Mouse (Mus musculus) embryonic fibroblast, embryonic 13.5 days (primary cell): ENCODE data around the gene Cep55. TPM values are rescaled to one million over a fixed set of nuclear protein-coding genes. Genes with fewer than 3 reads are reported as not detected.

Experiments used
- H3K27ac ChIP-seq: 2 replicates; pipeline ENCODE4 v1.5.1; 2012; ENCODE audit warnings: low read length, control low read depth, inconsistent platforms; ENCODE audit not compliant: insufficient read depth
- H3K4me1 ChIP-seq: 2 replicates; pipeline ENCODE4 v1.6.1; 2011; ENCODE audit warnings: low read length; ENCODE audit not compliant: control insufficient read depth, insufficient read depth
- H3K4me3 ChIP-seq: 2 replicates; pipeline ENCODE4 v1.5.1; 2011; ENCODE audit warnings: mild to moderate bottlenecking, control low read depth, low read length; ENCODE audit not compliant: insufficient read depth
- CTCF ChIP-seq: IDR thresholded peaks from 2 replicates; pipeline ENCODE4 v1.5.1; 2011; ENCODE audit warnings: mild to moderate bottlenecking, control low read depth, low read length, moderate library complexity, borderline replicate concordance; ENCODE audit not compliant: insufficient read depth
- POLR2A ChIP-seq: IDR thresholded peaks from 2 replicates; pipeline ENCODE4 v1.6.1; 2011; ENCODE audit warnings: low read depth, mild to moderate bottlenecking, control low read depth, low read length, moderate library complexity
- polyA plus RNA-seq: library from polyadenylated mRNA; stranded (reverse); fragments of >200 nt; gene quantifications from 2 replicates; pipeline ENCODE4 v1.2.4, GENCODE M21; 2011; ENCODE audit warnings: low read depth; ENCODE audit not compliant: missing spikeins, insufficient read length

Cep55 gene
- polyA plus RNA-seq, 1 experiment = 24.0 TPM

DNA sequence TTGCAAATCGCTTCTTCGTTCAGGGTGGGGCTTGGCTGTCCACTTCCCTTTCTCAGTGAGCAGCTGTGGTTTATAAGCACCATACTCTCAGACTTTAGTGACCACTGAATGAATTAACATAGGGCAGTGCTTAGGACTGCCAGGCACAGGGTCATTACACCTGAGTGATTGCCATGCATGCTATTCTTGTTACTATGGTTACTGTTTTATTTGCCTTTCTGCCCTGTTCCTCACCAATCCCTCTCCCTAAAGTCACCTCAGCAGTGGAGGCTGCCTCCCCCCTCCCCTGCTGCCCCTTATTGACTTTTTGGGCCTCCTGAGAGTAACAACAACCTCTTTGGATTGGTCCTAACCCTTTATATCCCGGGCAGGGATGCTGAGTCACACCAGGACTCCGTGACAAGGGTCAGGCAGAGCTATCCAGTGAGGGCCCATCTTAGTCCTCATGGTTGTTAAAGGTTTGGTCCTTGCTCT is 36.7 kb downstream of the Cep55 start:
- H3K4me3 ChIP-seq = no peak overlapping the region
- TF ChIP-seq CTCF (no peak), POLR2A (no peak)
- no peak overlapping the region for H3K27ac ChIP-seq
- no peaks in the 10 kb centered on the region for H3K4me1 ChIP-seq

- no peak for TF ChIP-seq CTCF
- TF ChIP-seq POLR2A = no peak
- H3K4me1 ChIP-seq = no peaks in the 10 kb centered on the region
- H3K27ac ChIP-seq = no peak overlapping the region
- H3K4me3 ChIP-seq = no peak overlapping the region
These were observed 41.4 kb downstream of the Cep55 start for GRCm38 (mm10) chr19:38096231-38096630.

DNA sequence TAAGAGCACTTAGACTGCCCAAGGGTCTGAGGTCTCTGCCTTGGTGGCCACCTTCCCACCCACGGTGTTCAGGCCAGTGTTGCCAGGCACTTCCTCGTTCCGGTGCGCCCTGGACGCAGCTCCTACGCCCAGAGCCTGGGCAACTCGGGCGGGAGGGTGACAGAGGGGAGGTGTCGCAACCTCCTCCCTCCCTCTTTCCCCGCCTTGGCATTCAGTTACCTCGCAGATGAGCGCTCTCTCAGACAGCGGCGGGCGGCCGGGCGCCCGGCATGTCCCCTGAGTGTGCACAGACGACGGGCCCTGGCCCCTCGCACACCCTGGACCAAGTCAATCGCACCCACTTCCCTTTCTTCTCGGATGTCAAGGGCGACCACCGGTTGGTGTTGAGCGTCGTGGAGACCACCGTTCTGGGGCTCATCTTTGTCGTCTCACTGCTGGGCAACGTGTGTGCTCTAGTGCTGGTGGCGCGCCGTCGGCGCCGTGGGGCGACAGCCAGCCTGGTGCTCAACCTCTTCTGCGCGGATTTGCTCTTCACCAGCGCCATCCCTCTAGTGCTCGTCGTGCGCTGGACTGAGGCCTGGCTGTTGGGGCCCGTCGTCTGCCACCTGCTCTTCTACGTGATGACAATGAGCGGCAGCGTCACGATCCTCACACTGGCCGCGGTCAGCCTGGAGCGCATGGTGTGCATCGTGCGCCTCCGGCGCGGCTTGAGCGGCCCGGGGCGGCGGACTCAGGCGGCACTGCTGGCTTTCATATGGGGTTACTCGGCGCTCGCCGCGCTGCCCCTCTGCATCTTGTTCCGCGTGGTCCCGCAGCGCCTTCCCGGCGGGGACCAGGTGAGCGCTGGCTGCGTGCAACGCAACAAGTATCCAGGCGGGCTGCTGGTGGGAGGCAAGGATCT is 42.3 kb downstream of the Cep55 start, which contains the start of gene Ffar4:
Ffar4 (plus strand) TSS at position 214 of the 901 bp plus-strand sequence.
- TF ChIP-seq CTCF (no peak), POLR2A (no peak)
- H3K27ac ChIP-seq = no peak within 1 kb of the TSS
- H3K4me1 ChIP-seq = no peaks in the 10 kb centered on the region
- no peak within 1 kb of the TSS for H3K4me3 ChIP-seq

DNA sequence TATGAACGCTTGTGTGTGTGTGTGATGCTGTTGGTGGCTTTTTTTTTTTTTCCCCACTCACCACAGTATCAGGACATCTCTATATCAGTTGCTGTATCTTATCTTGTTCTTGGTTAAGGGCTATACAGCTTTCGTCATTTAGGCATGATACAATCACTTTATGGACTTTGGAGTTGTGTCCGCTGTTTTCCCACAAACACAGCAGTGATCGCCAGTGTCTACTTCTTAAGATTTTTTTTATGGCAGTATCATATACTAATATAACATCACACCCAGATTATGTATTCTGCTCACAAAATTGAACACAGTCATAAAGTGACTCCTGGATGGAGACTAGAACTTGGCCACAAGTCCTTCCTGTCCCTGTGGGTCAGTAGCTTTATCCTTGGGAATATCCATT is 53.1 kb downstream of the Cep55 start:
- TF ChIP-seq CTCF (no peak), POLR2A (no peak)
- Histone ChIP-seq H3K4me3 (no peak overlapping the region), H3K27ac (no peak overlapping the region), H3K4me1 (no peaks in the 10 kb centered on the region)

- H3K4me3 ChIP-seq = no peak overlapping the region
- H3K4me1 ChIP-seq = no peaks in the 10 kb centered on the region
- no peak for TF ChIP-seq POLR2A
- TF ChIP-seq CTCF = no peak
These were observed 54.9 kb downstream of the Cep55 start for GRCm38 (mm10) chr19:38109506-38110242.

DNA sequence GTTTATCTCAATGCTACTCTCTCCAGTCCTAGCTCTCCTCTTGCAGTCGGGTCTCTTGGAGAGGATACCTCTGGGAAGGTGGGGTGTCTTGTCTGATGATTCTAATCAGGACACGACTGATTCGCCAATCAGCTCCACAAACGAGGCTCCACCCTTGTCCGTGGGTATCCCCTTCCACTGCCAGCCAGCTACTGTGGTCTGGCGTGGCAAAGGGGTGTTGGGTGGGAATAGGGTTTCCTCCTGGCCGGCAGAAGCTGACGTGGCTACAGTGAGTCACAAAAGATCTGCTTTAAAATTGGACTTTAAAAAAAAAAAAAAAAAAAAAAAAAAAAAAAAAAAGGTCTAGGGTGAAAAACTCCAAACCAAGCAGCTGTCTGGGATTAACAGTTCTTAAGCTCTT is 56.2 kb downstream of the Cep55 start:
- Histone ChIP-seq H3K4me1 (no peaks in the 10 kb centered on the region), H3K27ac (no peak overlapping the region), H3K4me3 (no peak overlapping the region)
- TF ChIP-seq CTCF (no peak), POLR2A (no peak)

More at GRCm38 (mm10) chr19:38109506-38110242, 54.9 kb downstream of the Cep55 start:
- no peak overlapping the region for H3K27ac ChIP-seq

- no peaks in the 10 kb centered on the region for H3K4me1 ChIP-seq
- H3K27ac ChIP-seq = no peak overlapping the region
- no peak overlapping the region for H3K4me3 ChIP-seq
- TF ChIP-seq CTCF (no peak), POLR2A (no peak)
These were observed 57.8 kb downstream of the Cep55 start for GRCm38 (mm10) chr19:38112575-38112974.

GRCm38 (mm10) chr19:38114834-38115491 is 60.2 kb downstream of the Cep55 start:
- Histone ChIP-seq H3K27ac (no peak overlapping the region), H3K4me1 (no peaks in the 10 kb centered on the region), H3K4me3 (no peak overlapping the region)
- TF ChIP-seq POLR2A = no peak
- no peak for TF ChIP-seq CTCF

DNA sequence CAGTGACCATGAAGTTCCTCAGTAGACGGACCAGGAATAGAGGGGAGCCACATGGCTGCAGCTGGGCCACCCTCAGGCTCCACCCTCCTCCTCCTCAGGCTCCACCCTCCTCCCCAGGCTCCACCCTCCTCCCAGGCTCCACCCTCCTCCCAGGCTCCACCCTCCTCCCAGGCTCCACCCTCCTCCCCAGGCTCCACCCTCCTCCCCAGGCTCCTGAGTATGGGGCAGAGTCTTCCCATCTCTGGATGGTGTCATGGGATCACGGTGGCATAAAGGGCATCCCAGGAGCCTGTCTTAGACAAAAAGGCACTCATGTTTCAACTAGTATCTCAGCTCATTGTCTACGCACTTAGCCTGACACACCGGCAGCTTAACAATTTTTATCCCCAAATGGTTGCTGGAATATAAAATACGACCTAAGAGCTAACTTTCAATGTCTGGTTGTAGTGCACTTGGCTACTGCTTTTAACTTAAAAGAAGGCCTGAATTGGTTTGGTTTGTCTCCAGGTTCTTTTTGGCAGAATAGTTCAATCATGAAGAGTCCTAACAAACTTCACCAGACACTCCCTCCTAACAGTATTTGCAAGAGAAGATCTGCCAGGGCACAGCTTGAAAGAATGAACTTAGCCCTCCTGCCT is 65.4 kb downstream of the Cep55 start:
- Histone ChIP-seq H3K4me1 (no peaks in the 10 kb centered on the region), H3K27ac (no peak overlapping the region), H3K4me3 (no peak overlapping the region)
- TF ChIP-seq POLR2A (no peak), CTCF (no peak)
